Mouse (Mus musculus): ENCODE results near the gene Slc10a1.

DNA sequence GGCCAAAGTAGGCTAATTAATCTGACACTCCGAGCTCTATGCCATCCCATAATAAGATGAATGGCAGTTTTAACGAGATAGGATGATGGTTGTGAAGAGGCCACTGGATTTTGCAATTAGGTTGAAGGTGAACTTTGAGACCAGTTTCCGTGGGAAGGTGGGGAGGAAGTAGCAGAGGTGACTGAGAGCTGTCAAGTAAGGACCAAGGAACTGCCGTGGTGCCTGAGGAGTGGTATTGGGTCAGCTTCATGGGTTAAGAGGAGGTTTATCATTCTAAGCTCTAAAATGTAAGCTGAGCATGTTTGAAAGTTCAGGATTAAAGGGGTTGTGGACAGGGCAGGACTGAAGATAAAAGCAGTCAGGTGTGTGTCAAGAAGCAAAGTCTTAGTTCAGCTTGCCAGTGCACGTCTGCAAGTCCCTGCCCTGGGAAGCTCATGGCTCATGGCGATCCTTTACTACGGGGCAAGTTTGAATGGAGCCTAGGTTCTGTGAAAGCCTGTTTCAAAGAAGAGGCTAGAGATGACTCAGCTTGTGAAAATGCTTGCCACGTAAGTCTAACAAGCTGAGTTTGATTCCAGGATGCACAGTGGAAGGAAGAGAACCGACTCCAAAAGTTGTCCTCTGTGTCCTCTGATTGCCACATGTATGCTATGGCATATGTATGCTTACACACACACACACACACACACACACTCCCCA is 31.0 kb downstream of the Slc10a1 start:
- TF ChIP-seq TAL1 (IDR thresholded peaks at IDR 0.05; ENCODE audit: low read length) = no peak
- TF ChIP-seq GATA1 (IDR thresholded peaks at IDR 0.05; ENCODE audit: low read length) = no peak
